Mouse (Mus musculus) hindbrain, embryonic 11.5 days (tissue): ENCODE measurements around the gene Cyb5rl. TPM values are rescaled to one million over a fixed set of nuclear protein-coding genes. Genes with fewer than 3 reads are reported as not detected.
A peak's percentile ranks its signal among the peaks of the same experiment; 100 is the strongest.

Experiments
- ATAC-seq: fragments of 200-750 bp; cut with Nextera tagmentation; 2 replicates; pipeline ENCODE4 v1.8.0; 2017; ENCODE audit warnings: mild to moderate bottlenecking, moderate TSS enrichment, moderate library complexity; ENCODE audit not compliant: low FRiP score
- DNase-seq: peaks from one replicate; pipeline ENCODE4 v3.0.0-alpha.2; 2015; ENCODE audit warnings: low spot score
- H3K27ac ChIP-seq: fragments of 300-500 bp; sonication (generic); 2 replicates; pipeline ENCODE4 v1.5.1; 2014; ENCODE audit warnings: mild to moderate bottlenecking, low read depth, low read length
- H3K27me3 ChIP-seq: fragments of 300-500 bp; sonication (generic); 2 replicates; pipeline ENCODE4 v1.6.1; 2014; ENCODE audit warnings: mild to moderate bottlenecking, low read length, moderate library complexity, mixed read lengths; ENCODE audit not compliant: control insufficient read depth, insufficient read depth
- H3K36me3 ChIP-seq: fragments of 300-500 bp; sonication (generic); 2 replicates; pipeline ENCODE4 v1.6.1; 2014; ENCODE audit warnings: mild to moderate bottlenecking, low read length, moderate library complexity, mixed read lengths; ENCODE audit not compliant: control insufficient read depth, insufficient read depth
- H3K4me1 ChIP-seq: fragments of 300-500 bp; sonication (generic); replicated peaks from 2 replicates; pipeline ENCODE4 v1.6.1; 2014; ENCODE audit warnings: low read length, mixed read lengths; ENCODE audit not compliant: control insufficient read depth, insufficient read depth
- H3K4me2 ChIP-seq: fragments of 300-500 bp; sonication (generic); replicated peaks from 2 replicates; pipeline ENCODE4 v1.6.1; 2014; ENCODE audit warnings: mild to moderate bottlenecking, low read depth, low read length
- H3K4me3 ChIP-seq: fragments of 300-500 bp; sonication (generic); 2 replicates; pipeline ENCODE4 v1.5.1; 2014; ENCODE audit warnings: low read depth, low read length
- H3K9ac ChIP-seq: fragments of 300-500 bp; sonication (generic); 2 replicates; pipeline ENCODE4 v1.6.1; 2014; ENCODE audit warnings: low read depth, low read length
- H3K9me3 ChIP-seq: fragments of 300-500 bp; sonication (generic); 2 replicates; pipeline ENCODE4 v1.6.1; 2016; ENCODE audit warnings: low read length; ENCODE audit not compliant: control insufficient read depth
- WGBS: fragments of 180-500 bp; shearing (Covaris S2); extraction: QIAGEN DNeasy Blood & Tissue Kit; methylation state at CpG from one replicate; pipeline ENCODE4 v1.1.7; 2014; 5-methylcytosine and 5-hydroxymethylcytosine counted together
- polyA plus RNA-seq: library from polyadenylated mRNA; unstranded; fragments of >200 nt; fragmentation: Nextera tagmentation; extraction: Ambion mirVana; gene quantifications from 2 replicates; pipeline ENCODE4 v1.2.1, GENCODE M21; 2014

Cyb5rl gene
- polyA plus RNA-seq, 1 experiment from 2014 or later: 2.3 TPM

- DNase-seq (no peak), ATAC-seq (no peak)
- Histone ChIP-seq H3K36me3 (peaks cover 5% of the 10 kb centered on the region; the same call in 1 of the 2 replicates), H3K4me3 (no peak overlapping the region), H3K27ac (no peak overlapping the region), H3K4me1 (no peaks in the 10 kb centered on the region; the same call in 1 of the 2 replicates), H3K4me2 (no peak overlapping the region), H3K27me3 (no peaks in the 10 kb centered on the region), H3K9me3 (no peaks in the 10 kb centered on the region), H3K9ac (no peak overlapping the region)
- WGBS: 77% methylated on average over 3 of the region's 4 CpGs
These were observed 14.9 kb upstream of the Cyb5rl start for GRCm38 (mm10) chr4:107051889-107052288.

GRCm38 (mm10) chr4:107052962-107053553 lies 13.7 kb upstream of the Cyb5rl start:
- no peak overlapping the region for H3K4me2 ChIP-seq
- peaks cover 5% of the 10 kb centered on the region; the same call in 1 of the 2 replicates for H3K36me3 ChIP-seq
- H3K27ac ChIP-seq: 0 out of 2 replicates have a peak overlapping the region, but pooled peaks have one; percentile 1
- no peak for DNase-seq
- no peaks in the 10 kb centered on the region for H3K9me3 ChIP-seq
- no peak for ATAC-seq
- H3K4me3 ChIP-seq: no peak overlapping the region
- 56% methylated on average over 5 of the region's 5 CpGs for WGBS
- H3K4me1 ChIP-seq: no peaks in the 10 kb centered on the region; the same call in 1 of the 2 replicates
- H3K9ac ChIP-seq: no peak overlapping the region
- no peaks in the 10 kb centered on the region for H3K27me3 ChIP-seq

DNA sequence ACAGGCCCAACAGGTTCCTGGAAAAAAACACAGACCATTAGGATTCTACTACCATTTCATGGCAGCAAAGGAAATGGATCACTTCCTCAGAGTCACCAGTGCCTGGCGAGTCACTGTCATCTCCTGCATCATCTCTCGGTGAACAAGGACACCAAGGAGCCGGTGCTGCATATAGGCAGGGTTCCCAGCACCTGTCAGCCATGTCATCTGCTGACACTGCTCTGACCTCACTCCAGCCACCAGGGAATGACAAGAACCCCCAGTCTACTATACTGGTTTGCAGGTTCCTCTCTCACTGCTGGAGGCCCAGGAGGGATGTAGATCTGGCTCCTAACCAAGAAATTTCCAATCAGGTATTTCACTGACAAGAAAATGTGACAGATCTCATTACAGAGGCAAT lies 10.7 kb upstream of the Cyb5rl start:
- Histone ChIP-seq H3K4me1 (no peaks in the 10 kb centered on the region), H3K27ac (no peak overlapping the region), H3K9me3 (no peaks in the 10 kb centered on the region), H3K9ac (no peak overlapping the region), H3K4me3 (no peak overlapping the region), H3K27me3 (no peaks in the 10 kb centered on the region), H3K4me2 (no peak overlapping the region), H3K36me3 (peaks cover 2% of the 10 kb centered on the region; the same call in 1 of the 2 replicates)
- no peak for DNase-seq
- 95% methylated on average over 3 of the region's 3 CpGs for WGBS
- no peak for ATAC-seq

- H3K4me1 ChIP-seq: no peaks in the 10 kb centered on the region
- DNase-seq (no peak), ATAC-seq (no peak)
- peaks cover 5% of the 10 kb centered on the region; the same call in 1 of the 2 replicates for H3K36me3 ChIP-seq
- H3K4me3 ChIP-seq: no peak overlapping the region
- no peaks in the 10 kb centered on the region for H3K27me3 ChIP-seq
- no peak overlapping the region for H3K9ac ChIP-seq
- WGBS: 89% methylated on average over 5 of the region's 5 CpGs
- H3K9me3 ChIP-seq: no peaks in the 10 kb centered on the region
- no peak overlapping the region for H3K27ac ChIP-seq
- no peak overlapping the region for H3K4me2 ChIP-seq
These were observed 8.4 kb upstream of the Cyb5rl start for GRCm38 (mm10) chr4:107058346-107058745.

DNA sequence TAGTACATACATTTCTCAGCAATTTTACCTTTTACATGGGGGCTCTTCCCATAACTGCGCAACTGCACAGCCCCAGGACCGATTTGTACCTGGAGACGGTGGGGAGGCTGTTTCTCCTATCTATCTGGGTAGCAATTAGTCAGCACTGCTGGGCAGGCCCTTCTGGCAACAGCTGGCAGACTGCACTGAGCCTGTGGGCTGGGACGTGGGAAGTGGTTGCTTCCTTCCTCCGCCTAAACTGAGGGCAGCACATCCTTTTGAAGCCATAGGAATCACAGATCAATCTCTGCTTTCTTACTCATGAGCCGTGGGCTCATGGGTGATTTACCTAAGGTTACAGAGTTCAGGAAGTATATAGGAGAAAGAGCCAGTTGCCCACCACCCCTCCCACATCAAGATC lies 8.0 kb upstream of the Cyb5rl start:
- no peak overlapping the region for H3K9ac ChIP-seq
- no peaks in the 10 kb centered on the region for H3K27me3 ChIP-seq
- H3K9me3 ChIP-seq: no peaks in the 10 kb centered on the region
- no peak overlapping the region for H3K4me3 ChIP-seq
- H3K4me1 ChIP-seq: no peaks in the 10 kb centered on the region
- peaks cover 6% of the 10 kb centered on the region; the same call in 1 of the 2 replicates for H3K36me3 ChIP-seq
- WGBS: 87% methylated on average over 6 of the region's 6 CpGs
- no peak overlapping the region for H3K4me2 ChIP-seq
- no peak overlapping the region for H3K27ac ChIP-seq
- no peak for DNase-seq
- ATAC-seq: no peak

GRCm38 (mm10) chr4:107061560-107061959 lies 5.2 kb upstream of the Cyb5rl start:
- H3K27ac ChIP-seq: no peak overlapping the region
- WGBS: 95% methylated on average over 4 of the region's 4 CpGs
- peaks cover 3% of the 10 kb centered on the region; the same call in 1 of the 2 replicates for H3K4me1 ChIP-seq
- no peak overlapping the region for H3K4me3 ChIP-seq
- H3K9ac ChIP-seq: no peak overlapping the region
- H3K4me2 ChIP-seq: no peak overlapping the region
- DNase-seq (no peak), ATAC-seq (no peak)
- H3K27me3 ChIP-seq: no peaks in the 10 kb centered on the region
- no peaks in the 10 kb centered on the region for H3K9me3 ChIP-seq
- peaks cover 8% of the 10 kb centered on the region; the same call in 1 of the 2 replicates for H3K36me3 ChIP-seq

DNA sequence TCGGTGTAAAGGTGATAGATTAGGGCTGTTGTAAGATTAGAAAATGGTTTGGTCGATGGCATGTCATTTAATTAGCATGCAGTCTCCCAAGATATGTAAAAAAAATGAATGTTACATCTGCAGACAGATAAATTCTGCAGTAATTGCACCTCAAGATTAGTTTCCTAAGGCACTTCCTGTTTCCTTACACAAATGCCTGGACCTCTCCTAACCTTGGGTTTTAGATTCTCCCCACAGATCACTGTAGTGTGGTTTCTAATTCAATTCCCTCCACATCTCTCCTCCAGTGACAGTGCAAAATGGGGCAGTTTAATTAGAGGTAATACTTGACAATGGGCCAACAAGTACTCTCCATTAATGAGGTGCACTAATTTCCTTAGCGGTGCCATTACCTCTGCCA lies 3.6 kb upstream of the Cyb5rl start:
- DNase-seq (no peak), ATAC-seq (no peak)
- Histone ChIP-seq H3K27ac (no peak overlapping the region), H3K4me3 (no peak overlapping the region), H3K9ac (no peak overlapping the region), H3K9me3 (no peaks in the 10 kb centered on the region), H3K4me2 (no peak overlapping the region), H3K4me1 (peaks cover 6% of the 10 kb centered on the region), H3K27me3 (no peaks in the 10 kb centered on the region), H3K36me3 (peaks cover 8% of the 10 kb centered on the region; the same call in 1 of the 2 replicates)
- WGBS: 91% methylated on average over 3 of the region's 3 CpGs

DNA sequence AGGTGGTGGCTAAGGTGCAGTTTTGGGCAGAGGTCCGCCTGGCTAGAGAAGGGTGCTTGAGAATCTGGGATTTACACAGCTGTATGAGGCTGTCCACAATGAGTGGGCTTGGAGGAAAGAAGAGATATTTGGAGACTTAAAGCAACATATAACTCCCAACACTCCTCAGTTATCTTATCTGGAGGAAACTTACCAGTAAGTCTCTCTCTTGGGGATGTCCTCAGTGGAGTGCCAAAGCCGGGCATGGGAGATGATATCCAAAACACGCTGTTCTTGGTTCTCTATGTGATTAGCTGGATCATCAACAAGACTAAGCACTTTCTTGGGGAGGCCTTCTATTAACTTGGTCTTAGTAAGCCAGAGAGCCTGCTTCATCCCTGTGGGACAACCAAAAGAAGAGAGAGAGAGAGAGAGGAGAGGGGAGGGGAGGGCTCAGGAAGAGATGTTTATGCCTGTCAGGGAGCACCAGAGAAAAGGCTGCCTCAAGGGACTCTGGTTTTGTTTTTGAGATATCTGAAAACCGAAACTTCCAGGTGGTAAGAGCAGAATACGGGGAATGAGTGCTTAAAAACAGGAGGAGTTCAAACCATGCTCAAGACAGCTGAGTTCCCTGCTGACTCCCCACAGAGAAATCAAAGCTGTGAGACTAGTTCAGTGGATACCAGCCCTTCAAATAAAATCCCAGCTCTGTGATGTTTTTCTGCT lies 2.2 kb upstream of the Cyb5rl start:
- ATAC-seq: no peak
- WGBS: 90% methylated on average over 5 of the region's 5 CpGs

More for the DNA sequence above, 2.2 kb upstream of the Cyb5rl start:
- Histone ChIP-seq H3K9ac (no peak overlapping the region), H3K9me3 (no peaks in the 10 kb centered on the region), H3K4me2 (no peak overlapping the region), H3K27me3 (no peaks in the 10 kb centered on the region), H3K4me1 (peaks cover 6% of the 10 kb centered on the region), H3K4me3 (no peak overlapping the region), H3K27ac (no peak overlapping the region), H3K36me3 (peaks cover 7% of the 10 kb centered on the region; the same call in 1 of the 2 replicates)
- no peak for DNase-seq
